Mouse (Mus musculus) layer of hippocampus, postnatal 10 days (tissue): ENCODE measurements at regions not wholly inside any gene's neighbourhood (a gene's known extent, or its start where the extent isn't known, plus 50 kb on each side); places are given as distances from the start of the nearest gene placed in this dataset.
"Not testable (repeated sequence)": the region's sequence is repeated elsewhere in the genome, so short reads cannot be mapped to it uniquely, and the experiment has no call there.

ENCODE experiments used
- DNase-seq, 2 experiments: peaks; one replicate each; pipeline ENCODE4 v3.0.0; 2021; ENCODE audit warnings: low spot score in 2 of 2

DNA sequence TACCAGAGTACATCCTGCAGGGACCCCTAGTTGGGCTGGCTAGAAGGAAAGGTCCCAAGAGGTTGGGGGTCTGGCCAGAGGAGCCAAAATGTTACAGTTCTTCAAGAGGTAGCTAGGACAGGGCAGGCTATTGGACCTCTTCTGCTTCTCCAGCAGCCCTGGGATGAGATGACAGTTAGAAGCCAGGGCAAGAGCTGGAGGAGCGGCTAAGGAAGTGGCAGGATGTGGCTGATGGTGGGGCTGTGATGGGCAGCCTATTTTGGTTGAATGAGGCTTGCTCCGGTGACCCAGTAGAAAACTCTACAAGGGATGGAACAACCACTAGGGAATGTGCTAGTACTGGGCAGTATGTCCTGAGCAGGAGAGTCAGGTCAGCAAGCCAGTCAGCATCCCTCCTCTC lies 82.8 kb downstream of the Ddx11 start:
- no peak for DNase-seq

DNA sequence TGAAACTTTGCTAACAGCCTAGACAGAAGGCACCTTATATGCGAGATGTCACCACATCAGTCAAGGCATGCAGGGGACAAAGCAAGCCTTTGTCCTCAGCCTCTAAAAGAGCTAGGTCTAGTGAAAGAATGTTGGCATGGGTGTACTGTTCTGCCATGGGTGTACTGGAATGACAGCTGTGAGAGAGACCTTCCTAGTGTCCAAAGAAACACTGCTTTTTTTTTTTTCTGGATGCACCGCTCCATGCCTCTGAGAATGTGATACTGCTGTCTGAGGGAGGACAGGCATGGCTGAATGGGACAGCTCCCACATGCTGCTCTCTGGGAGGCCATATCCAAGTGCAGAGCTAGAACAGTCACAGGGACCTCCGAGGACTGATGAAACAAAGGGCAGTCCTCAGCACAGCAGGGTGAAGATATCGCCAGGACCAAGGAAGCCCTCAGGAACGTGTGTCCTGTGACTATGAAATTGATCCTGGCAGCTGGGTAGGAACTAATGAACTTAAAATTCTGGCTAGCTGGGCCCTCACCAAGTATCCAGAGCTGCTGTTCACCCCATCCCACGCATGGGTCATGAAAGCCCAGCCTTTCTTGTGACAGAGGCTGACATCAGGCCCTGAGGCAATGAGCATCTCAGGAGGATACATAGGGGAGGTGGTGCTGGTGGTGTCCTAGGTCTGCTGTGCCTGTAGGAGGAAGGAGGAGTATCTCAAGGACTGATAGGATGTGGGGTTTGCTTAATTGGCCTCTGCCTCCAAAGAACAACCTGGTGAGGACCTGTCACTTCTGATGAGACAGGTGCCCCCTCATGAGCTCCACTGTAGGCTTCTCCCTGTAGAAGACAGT lies 84.6 kb downstream of the Ddx11 start:
- DNase-seq: not testable (repeated sequence)

DNA sequence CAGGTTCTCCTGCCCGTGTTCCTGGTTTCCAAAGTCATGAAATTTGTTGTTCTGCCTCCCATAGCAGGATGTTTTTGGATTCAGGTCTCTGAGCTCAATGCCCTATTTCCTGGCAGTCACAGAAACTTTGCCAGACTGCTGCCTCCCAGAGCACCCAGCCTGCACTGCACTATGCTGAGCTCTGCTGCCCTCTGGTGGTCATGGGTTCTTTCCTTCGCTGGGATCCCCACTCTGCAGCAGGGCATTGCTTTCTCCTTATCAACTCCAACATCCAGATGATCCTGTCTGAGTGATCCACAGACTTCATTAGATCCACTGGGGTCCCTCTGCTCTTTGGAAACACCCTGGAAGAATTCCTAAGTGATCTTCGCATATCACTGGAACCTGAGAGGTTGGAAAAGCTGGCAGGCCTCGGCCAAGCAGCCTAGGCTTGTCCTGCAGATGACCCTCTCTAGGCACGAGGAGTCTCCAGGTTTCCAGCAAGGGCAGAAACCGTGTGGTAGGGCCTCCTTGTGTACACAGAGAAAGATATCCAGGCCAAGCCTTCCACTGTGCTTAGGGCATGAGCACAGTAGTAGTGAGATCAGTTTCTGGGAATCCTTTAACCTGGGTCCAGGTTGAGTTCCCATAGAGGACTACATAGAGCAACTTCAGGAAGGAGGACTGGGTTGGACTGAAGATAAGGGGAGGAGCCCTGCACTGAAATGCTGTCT lies 85.6 kb downstream of the Ddx11 start:
- DNase-seq: not testable (repeated sequence)

DNA sequence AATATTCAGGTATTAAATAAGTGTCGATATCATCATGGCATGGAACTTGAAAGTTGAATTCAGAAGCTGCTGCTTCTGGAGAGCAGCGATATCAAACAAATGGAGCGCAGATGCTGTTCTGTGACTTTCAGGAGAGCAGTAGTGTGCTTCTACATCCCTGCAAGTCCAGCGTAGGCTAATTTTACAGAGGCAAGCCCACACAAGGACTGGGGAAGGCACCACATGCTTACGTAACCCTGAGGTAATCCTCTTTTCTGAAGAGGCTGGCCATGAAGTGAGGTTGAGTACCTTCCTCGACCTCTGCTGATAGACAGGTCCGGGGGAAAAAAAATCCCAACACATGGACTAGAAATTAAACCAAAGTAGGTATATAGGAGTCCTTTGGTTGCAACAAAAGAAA lies 88.2 kb downstream of the Ddx11 start:
- DNase-seq: no peak

DNA sequence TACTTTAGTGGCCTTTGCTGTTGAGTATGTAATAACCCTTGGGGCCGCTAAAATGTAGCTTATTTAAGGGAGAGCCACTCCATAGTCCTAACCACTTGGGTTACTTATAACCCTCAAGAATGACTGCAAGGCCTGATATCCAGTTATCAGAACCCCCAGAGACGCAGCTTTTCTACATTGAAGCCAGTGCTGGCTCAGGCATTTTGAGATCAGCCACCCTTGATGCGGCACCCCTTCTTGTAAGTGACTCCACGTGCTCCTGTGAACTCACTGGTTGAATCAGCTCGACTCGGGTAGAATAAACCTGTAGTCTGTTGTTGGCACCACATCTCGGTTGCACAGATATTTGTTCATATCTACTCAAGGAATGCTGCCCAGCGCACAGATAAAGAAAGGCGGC lies 89.3 kb downstream of the Ddx11 start:
- DNase-seq: no peak

DNA sequence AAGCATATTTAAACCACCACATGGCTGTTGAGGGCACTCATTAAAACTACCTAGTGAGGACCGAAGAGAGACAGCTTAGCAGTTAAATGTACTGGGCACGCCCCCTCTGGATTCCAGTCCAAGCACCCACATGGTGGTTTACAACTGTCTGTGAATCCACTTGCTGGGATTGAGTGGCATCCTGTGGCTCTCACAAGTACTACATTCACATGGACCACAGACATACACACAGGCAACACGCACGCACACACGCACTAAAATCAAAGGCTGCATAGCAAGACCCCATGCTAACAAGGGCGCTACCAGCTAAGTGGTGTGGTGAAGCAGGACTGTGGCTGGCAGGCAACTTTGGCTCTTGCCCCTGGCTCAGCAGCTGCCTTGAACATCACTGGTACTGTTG lies 95.0 kb downstream of the Ddx11 start:
- no peak for DNase-seq

DNA sequence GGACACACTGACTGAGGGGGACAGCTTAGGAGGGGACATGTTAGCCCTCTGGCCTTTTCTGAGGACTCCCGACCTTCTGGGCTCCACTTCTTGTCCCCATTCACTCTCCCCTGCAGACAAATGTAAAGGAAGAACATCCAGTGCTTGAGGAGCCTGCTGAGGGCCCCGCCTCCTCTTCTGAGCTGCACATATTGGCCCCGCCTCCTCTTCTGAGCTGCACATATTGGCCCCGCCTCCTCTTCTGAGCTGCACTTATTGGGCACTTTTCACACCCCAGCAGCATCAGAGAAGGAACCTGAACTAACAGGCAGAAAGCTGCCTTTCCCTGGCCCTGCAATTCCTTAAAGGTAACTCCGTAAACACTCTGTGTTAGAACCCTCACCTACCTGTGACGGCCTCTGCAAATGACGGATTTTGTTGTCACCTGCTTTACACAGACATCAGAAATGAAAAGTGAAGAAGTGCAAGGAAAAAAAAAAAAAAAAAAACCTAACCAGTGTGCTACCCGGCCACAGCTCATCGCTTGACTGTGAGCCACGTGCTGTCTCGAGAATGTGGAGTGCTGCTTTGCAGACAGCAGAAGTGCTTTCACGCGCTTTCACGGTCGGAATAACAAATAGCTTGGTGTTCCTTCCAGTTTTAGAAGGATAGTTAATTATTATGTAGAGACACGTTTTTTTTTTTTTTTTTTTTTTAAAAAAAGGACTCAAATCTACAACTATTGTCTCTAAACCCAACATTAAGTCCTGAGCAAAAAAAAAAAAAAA lies 96.5 kb downstream of the Ddx11 start:
- no peak for DNase-seq

DNA sequence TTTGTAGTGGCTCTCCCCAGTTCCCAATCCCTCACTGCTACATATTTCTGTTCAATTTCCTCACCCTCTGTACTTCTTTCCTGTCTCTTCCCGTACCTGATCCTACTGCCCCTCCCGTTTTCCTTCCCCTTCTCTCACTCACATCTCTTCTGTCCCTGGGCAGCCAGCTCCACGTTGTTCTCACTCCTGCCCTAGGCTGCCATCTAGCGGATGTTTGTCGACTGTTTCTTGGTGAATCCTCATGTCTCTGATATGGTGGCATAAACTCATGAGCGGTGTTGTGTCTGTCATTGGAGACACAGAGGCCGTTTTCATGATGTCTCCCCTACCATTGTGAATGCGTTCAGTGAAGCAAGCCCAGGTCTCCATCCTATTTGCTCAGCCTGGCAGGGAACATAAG lies 97.9 kb downstream of the Ddx11 start:
- DNase-seq: peak; percentile 79 to 84

DNA sequence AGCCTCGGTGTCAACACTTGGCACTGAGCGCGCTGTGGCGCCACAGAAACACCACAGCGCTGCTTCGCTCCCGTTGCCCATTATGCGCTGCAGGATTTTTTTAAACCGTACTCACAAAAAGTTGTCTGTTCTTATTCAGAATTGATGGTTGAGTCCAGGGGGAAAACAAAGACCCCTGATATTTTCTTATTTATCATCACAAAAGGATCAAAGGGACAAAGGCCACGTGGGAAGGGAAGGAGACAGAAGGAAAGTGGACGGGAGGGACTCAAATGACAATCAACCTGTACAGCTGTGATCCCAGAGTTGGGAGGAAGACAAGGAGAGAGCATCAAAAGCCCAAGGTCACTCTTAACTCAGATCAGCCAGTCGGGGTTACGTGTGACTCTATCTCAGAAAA lies 100.4 kb downstream of the Ddx11 start:
- no peak for DNase-seq

DNA sequence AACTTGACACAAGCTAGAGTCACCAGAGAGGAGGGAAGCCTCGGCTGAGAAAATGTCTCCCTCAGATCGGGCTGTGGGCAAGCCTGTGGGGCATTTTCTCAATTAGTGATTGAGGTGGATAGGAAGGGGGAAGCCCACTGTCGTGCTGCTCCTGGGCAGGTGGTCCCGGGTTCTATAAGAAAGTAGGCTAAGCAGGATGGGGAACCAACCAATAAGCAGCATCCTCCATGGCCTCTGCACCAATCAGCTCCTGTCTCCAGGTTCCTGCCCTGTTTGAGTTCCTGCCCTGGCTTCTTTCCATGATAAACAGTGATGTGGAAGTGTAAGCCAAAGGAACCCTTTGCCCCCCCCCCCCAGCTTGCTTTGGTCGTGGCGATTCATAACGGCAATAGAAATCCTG lies 100.9 kb downstream of the Ddx11 start:
- no peak for DNase-seq

DNA sequence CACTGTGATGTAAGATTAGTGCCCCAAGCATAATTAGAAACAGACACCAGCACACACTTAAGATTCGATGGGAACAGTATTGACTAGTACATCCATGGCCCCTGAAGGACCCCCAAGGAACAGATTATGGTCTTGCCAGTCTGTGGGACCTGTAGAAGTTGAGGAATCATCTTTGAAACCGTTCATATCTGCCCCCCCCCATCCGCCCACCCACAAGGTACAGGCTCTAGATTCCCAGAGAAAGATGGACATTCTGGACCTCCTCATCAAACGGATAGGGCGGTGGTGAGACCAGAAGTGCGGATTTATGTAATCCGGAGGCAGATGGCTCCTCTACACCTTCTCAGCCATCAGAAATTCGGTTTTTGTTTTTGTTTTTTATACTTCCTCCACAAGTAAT lies 109.1 kb downstream of the Ddx11 start:
- no peak for DNase-seq

DNA sequence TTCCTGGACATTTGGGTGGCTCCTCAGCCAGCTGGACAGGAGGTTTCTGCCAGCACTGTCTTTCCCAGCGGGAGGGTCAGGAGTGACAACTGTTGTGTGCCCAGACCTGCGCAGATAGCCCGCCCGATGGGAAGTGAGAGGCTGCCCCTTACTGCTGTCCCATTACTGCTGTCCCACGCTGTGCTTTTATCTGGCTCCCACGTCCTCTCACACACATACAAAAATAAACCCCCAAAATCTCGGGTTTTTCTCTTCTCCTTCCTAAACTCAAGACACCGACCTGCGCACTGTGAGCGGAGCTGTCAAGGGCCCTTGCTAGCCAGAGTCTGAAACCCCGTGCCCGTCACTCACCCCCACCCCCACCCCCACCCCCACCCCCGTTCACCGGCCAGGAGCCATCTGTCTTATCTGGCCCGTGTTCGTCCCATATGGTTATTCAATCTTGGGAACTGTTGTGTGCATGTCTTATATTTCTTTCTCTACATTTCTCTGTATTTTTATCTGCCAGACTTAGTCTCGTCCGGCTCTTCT lies 109.6 kb downstream of the Ddx11 start:
- no peak for DNase-seq

DNA sequence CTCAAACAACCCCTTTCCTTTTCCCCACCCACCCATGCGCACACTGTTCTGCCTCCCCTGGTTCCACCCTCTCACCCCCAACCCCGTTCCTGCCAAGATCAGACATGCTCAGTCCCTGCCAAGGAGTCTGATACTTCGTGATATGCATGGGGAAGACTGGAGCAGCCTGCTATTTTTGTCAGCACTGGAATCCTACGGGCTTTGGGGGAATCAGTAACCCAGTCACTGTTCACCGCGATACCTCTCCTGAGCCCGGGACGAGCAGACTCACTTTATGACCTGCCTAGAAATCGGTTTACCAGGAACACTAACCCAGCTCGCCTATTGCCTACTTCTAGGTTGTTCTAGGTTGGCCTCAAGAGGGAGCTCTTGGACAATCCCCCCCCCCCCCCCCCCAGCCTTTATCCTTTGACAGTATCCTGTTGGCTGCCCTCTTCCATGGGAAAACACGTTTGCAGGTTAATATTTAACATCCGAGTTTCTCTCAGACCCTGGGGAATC lies 110.2 kb downstream of the Ddx11 start:
- peak in 1 of 2 experiments; percentile 33 for DNase-seq

DNA sequence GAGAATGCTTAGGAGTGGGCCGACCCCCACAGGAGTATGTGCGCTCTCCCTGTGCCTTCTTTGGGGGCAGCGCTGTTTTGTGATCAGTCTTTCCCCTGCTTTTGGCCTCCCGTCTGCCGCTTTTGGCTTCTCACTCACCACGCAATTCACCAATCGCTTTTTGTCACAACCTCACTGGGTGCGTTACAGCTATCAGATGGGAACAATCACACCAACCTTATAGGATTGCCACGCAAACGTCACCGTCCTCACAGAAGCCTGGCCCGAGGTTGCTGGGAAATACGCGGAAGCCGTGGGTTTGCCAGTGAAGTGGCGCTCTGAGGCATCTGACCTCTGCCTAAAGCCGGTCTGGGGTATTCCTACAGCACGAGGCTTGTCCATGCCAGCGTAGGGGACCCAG lies 111.1 kb downstream of the Ddx11 start:
- no peak for DNase-seq

DNA sequence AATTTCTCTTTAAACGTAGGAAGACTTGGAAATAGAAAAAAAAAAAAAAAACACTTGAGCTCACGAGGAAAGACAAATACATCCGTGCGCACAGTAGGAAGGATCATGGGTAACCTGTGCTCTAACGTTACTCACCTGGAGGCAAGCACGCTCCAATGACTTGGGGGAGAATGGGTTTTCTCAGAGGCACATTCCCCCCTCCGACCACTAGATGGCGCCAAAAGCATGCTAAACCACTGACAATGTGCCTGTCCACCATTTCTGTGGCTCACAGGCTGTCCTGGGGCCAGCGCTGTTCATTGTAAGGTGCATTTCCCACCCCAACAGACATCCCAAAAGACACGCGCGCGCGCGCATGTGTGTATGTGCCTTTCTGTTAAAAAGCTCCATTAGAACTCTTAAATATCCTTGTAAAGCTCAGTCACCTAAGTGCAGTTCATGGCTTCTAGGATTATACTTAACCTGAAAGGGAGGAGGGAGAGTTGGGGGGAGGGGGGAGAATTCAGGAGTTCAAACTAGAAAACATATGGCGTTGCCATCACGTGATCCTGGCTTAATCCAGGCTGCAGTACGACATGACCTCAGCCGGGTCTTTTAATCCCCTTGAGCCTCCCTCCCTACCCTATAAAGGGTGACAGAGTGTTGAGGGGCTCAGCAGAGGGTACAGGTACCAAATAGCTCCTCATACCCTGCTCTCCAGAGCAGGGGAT lies 111.9 kb downstream of the Ddx11 start:
- peak; percentile 91 to 93 for DNase-seq

DNA sequence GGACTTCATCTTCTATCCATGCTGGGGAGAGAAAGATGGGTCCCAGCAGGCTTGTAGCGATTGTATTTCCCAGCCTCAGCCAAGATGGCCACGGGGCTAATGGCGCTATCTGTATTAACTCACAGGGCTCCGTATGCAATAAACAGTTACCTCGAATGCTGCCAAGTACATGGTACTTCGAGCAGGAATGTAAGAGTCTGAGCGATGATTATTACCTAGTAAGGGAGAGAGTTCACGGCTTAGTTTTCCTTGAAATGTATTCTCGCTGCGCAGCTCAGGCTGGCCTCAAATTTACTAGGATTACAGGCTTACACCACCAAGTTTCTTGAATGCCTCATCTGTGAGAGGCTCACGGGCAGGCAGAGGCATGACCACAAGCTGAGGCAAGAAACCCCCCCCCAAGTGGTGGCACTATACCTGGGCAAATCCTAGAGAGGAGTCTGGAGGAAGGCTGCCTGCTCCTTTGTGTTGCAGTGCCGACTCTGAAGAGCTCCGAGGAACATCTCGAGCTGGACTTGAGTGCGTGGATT lies 112.6 kb downstream of the Ddx11 start:
- no peak for DNase-seq

DNA sequence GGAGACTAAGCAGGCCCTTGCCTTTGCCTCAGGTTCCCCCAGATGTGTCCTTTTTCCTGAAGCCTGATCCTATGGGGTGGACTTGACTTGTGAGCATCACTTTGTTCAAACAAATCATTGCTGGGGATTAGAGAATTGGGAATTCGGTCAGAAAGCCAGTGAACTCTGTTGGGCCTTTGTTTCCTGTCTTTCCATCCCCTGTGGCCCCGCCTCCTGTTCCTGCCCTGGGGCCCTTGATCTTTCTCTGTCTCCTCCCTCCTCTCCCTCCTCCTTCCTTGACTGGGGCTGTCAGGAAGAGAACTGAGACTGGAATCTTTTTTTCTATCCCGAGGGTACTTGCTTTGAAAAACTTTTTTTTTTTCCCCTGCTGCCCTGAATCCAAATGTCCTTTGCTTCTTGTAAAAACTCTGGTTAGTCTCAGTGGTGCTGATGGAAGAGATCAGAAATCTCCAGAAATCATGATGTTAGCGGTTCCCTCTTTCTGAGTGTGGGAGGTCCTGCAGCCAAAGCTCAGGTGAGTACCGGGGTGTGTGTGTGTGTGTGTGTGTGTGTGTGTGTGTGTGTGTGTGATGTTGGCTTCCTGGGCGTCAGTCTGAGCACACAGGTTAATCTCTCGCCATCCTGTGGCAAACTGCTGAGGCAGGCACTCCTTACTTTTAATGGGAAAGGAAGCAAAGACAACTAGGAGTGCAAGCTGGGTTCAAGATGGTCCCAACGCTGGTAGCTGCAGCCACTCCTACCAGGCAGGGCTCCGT lies 118.7 kb downstream of the Ddx11 start:
- no peak for DNase-seq

DNA sequence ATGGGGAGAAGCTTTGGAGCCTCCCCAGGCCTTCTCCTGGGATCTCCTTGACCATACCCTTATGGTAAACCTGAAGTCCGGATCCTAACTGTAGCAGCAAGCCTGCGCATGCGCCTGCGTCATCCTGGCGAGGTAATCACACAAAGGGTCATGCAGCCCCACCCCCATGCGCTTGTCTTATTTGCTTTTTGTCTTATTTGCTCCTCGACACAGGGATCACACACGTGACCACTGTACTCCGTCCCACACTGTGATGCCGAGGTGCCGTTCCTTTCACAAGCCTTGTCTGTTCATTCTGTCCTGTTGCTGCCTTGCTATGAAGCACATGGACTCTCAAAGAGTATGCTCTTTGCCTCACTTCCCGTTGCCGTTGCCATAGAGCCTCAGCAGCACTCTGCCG lies 120.9 kb downstream of the Ddx11 start:
- no peak for DNase-seq

DNA sequence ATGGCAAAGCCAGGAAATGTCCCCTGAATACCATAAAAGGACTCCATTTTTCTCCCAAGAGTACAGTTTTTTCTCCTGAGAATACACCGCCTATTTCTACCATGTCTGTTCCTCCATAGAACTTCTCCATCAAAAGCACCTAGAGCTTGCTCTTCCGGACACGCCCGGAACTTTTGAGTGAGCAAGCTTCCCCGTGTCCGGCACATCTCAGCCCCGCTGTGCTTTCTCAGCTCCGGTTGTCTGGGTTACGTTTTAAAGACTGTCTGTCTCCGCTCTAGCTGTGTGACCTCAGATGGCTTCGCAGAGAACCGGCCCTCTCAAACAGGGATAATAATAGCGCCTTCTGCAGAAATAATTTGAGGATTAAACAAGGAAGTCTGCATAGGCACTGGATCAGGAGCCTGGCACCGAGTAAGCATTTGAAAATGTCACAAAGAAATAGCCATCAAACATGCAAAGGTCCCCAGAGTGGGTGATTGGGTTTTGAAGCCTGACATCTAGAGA lies 122.8 kb downstream of the Ddx11 start:
- no peak for DNase-seq

DNA sequence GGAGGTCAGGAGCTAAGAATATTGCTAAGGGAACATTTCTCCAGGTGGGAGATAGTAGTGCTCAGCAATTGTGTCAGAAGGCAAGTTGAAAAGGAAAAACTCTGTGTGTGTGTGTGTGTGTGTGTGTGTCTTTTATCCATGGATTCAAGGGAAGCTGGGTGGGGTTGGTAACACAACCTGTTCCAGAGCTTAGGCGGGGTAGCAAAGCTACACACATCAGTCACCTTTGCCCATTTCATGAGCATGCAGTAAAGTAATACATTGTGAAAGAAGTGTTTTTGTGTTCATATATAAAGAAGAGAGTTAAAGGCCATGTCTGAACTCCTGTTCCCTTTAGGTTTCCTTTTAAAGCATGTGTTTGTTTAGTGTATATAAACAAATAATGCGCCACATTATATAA lies 128.2 kb downstream of the Ddx11 start:
- no peak for DNase-seq
